Mouse (Mus musculus): ENCODE measurements around the gene Ifitm3.

DNA sequence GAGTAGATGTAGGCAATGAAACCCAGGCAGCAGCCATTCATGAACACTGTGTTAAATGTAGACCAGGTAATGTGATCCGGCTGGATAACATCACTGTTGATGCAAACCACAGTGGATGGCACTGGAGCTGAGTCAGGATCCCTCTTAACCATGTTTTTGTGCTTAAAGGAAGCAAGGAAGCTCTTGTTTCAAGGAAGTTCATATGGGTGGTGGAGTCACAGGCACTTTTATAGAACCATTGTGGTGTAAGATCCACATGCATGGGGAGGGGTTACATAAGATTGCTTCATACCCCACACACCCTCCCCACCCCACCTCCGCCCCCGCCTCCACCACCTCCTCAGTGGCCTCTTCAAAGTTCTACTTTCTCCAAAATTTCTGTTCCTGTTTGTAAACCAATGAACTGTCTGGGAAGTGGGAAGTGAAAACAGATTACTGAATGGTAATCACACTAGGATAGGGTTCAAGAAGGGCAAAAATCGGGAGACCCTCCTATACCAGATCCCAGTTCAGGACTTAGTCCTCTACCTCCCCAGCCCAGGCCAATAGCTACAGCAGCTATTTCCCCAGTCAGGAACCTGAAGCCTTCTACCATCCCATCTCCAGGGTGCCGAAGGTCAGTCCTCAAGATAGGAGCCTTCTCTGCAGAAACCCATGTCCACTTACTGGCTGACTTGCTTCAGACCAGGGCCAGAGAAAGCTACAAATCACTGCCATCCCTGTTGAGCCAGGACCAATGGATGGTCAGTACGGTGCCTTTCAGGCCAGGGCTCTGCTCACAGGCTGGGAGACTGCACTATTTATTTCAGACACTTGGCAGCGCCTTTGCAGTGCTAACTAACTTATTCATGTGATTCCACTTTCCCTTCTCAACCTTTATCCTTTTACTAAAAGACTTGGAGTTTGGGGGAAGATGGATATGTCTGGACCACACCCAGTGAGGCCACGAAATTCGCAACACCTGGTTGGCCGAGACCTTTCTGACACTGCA is 6.4 kb upstream of the Ifitm3 start:
- no peak for TF ChIP-seq CTCF (IDR thresholded peaks at IDR 0.05; ENCODE audit: borderline replicate concordance, control insufficient read depth, extremely low read depth, insufficient read depth, low read length, poor library complexity)
- TF ChIP-seq POLR2A (IDR thresholded peaks at IDR 0.05; ENCODE audit: control insufficient read depth, extremely low read depth, insufficient read depth, low read length, poor library complexity): no peak

Data from thymus, adult 2 months (tissue).